Mouse (Mus musculus): ENCODE measurements around the gene Acox2. TPM values are rescaled to one million over a fixed set of nuclear protein-coding genes. Genes with fewer than 3 reads are reported as not detected.

The Acox2 gene
- total RNA-seq, 2 experiments from 2014 or later = 0.27 to 0.61 TPM

GRCm38 (mm10) chr14:8176251-8176650 is 82.9 kb downstream of the Acox2 start:
- intact Hi-C loops (cut with DNase I) = no loop called here
- no peak for DNase-seq

Other genes with a start within 250 kb of the Acox2 start
- 10 to 100 TPM; 27.1 to 30.3 TPM for gene Rpp14, start 179.0 kb downstream of the Acox2 start, total RNA-seq (2021)
- gene Pxk, start 161.1 kb downstream of the Acox2 start, total RNA-seq (2021) = 10 to 100 TPM; 25.2 to 27.3 TPM
- gene Pdhb, start 86.3 kb downstream of the Acox2 start, total RNA-seq (2021) = 100 to 1,000 TPM; 843 to 906 TPM
- 1 to 10 TPM; 9.3 to 9.5 TPM for gene Kctd6, start 45.2 kb downstream of the Acox2 start, total RNA-seq (2021)
- gene Fam107a, start 58.7 kb upstream of the Acox2 start, total RNA-seq (2021) = 10 to 100 TPM in 1 of 2 experiments, 1 to 10 TPM in 1; 6.4 to 13.2 TPM
- gene Oit1, start 119.4 kb upstream of the Acox2 start, total RNA-seq (2021) = not detected

All from heart, postnatal 36 days (tissue).